Mouse (Mus musculus) intestine, postnatal 0 days (tissue): ENCODE measurements around the gene Prl6a1. TPM values are rescaled to one million over a fixed set of nuclear protein-coding genes. Genes with fewer than 3 reads are reported as not detected.

Experiments used
- ATAC-seq: fragments of 200-750 bp; cut with Nextera tagmentation; 2 replicates; pipeline ENCODE4 v1.8.0; 2017; ENCODE audit warnings: mild to moderate bottlenecking, moderate TSS enrichment, moderate library complexity
- H3K27ac ChIP-seq: fragments of 300-500 bp; sonication (generic); 2 replicates; pipeline ENCODE4 v1.5.1; 2014; ENCODE audit warnings: mild to moderate bottlenecking, low read depth, low read length, moderate library complexity
- H3K27me3 ChIP-seq: fragments of 300-500 bp; sonication (generic); replicated peaks from 2 replicates; pipeline ENCODE4 v1.6.1; 2014; ENCODE audit warnings: low read length, mixed read lengths; ENCODE audit not compliant: control insufficient read depth, insufficient read depth
- H3K36me3 ChIP-seq: fragments of 300-500 bp; sonication (generic); 2 replicates; pipeline ENCODE4 v1.6.1; 2014; ENCODE audit warnings: mild to moderate bottlenecking, moderate library complexity; ENCODE audit not compliant: control insufficient read depth, insufficient read depth
- H3K4me1 ChIP-seq: fragments of 300-500 bp; sonication (generic); replicated peaks from 2 replicates; pipeline ENCODE4 v1.6.1; 2014; ENCODE audit warnings: antibody characterized with exemption, low read length, mixed read lengths; ENCODE audit not compliant: control insufficient read depth, insufficient read depth
- H3K4me2 ChIP-seq: fragments of 300-500 bp; sonication (generic); replicated peaks from 2 replicates; pipeline ENCODE4 v1.6.1; 2014; ENCODE audit warnings: low read depth, mild to moderate bottlenecking, moderate library complexity
- H3K4me3 ChIP-seq: fragments of 300-500 bp; sonication (generic); 2 replicates; pipeline ENCODE4 v1.5.1; 2014; ENCODE audit warnings: low read depth, low read length
- H3K9ac ChIP-seq: fragments of 300-500 bp; sonication (generic); 2 replicates; pipeline ENCODE4 v1.6.1; 2014; ENCODE audit warnings: mild to moderate bottlenecking, low read depth, low read length
- H3K9me3 ChIP-seq: fragments of 300-500 bp; sonication (generic); 2 replicates; pipeline ENCODE4 v1.6.1; 2016; ENCODE audit warnings: mixed run types; ENCODE audit not compliant: control insufficient read depth
- CTCF ChIP-seq: sonication (generic); IDR thresholded peaks from 2 replicates; pipeline ENCODE4 v1.5.1; 2016; ENCODE audit warnings: low read depth, mild to moderate bottlenecking, control low read depth, antibody characterized with exemption, moderate library complexity
- WGBS: fragments of 180-500 bp; shearing (Covaris S2); extraction: QIAGEN DNeasy Blood & Tissue Kit; methylation state at CpG from one replicate; pipeline ENCODE4 v1.1.7; 2014; 5-methylcytosine and 5-hydroxymethylcytosine counted together
- polyA plus RNA-seq: library from polyadenylated mRNA; unstranded; fragments of >200 nt; fragmentation: Nextera tagmentation; extraction: Ambion mirVana; gene quantifications from 2 replicates; pipeline ENCODE4 v1.2.1, GENCODE M21; 2015

The Prl6a1 gene
- polyA plus RNA-seq: 1.7 and 1.9 TPM in 2 replicates

- WGBS: 39% methylated on average over 7 of the region's 7 CpGs
- H3K27ac ChIP-seq: no peak within 1 kb of the TSS
- no peak within 1 kb of the TSS for H3K9ac ChIP-seq
- no peak within 1 kb of the TSS for H3K4me3 ChIP-seq
- H3K36me3 ChIP-seq: no peaks in the 10 kb centered on the region
- H3K4me2 ChIP-seq: no peak within 1 kb of the TSS
- ATAC-seq: peak; percentile 99
- no peaks in the 10 kb centered on the region for H3K27me3 ChIP-seq
- no peak for TF ChIP-seq CTCF
- no peaks in the 10 kb centered on the region for H3K9me3 ChIP-seq
- H3K4me1 ChIP-seq: 0 out of 2 replicates have a peak, but pooled peaks cover 4% of the 10 kb centered on the region
These were observed at the start of gene Prl6a1 for GRCm38 (mm10) chr13:27312334-27313225. Gene Prl6a1, plus strand, starts transcription at chr13:27312627.

GRCm38 (mm10) chr13:27334989-27335388, 22.6 kb downstream of the Prl6a1 start:
- no peak for TF ChIP-seq CTCF
- Histone ChIP-seq H3K4me2 (no peak overlapping the region), H3K4me3 (no peak overlapping the region), H3K36me3 (no peaks in the 10 kb centered on the region), H3K9me3 (no peaks in the 10 kb centered on the region), H3K4me1 (no peaks in the 10 kb centered on the region), H3K27ac (no peak overlapping the region), H3K9ac (no peak overlapping the region), H3K27me3 (no peaks in the 10 kb centered on the region)
- no peak for ATAC-seq
- 86% methylated on average over 1 of the region's 1 CpGs for WGBS

- Histone ChIP-seq H3K27me3 (no peaks in the 10 kb centered on the region), H3K9me3 (no peaks in the 10 kb centered on the region), H3K27ac (no peak overlapping the region), H3K4me3 (no peak overlapping the region), H3K4me1 (no peaks in the 10 kb centered on the region), H3K4me2 (no peak overlapping the region), H3K9ac (no peak overlapping the region), H3K36me3 (no peaks in the 10 kb centered on the region)
- WGBS: 52% methylated on average over 3 of the region's 3 CpGs
- ATAC-seq: no peak
- TF ChIP-seq CTCF: no peak
These were observed 30.4 kb downstream of the Prl6a1 start for GRCm38 (mm10) chr13:27342733-27343275.

- ATAC-seq: no peak
- Histone ChIP-seq H3K4me2 (no peak within 1 kb of the TSS), H3K27me3 (no peaks in the 10 kb centered on the region), H3K27ac (no peak within 1 kb of the TSS), H3K4me1 (no peaks in the 10 kb centered on the region), H3K36me3 (no peaks in the 10 kb centered on the region), H3K9me3 (no peaks in the 10 kb centered on the region), H3K9ac (no peak within 1 kb of the TSS), H3K4me3 (no peak within 1 kb of the TSS)
- no peak for TF ChIP-seq CTCF
- 67% methylated on average over 2 of the region's 2 CpGs for WGBS
These were observed 32.9 kb downstream of the Prl6a1 start, which contains the start of gene Prl8a2 for GRCm38 (mm10) chr13:27345373-27345772. Gene Prl8a2, plus strand, starts transcription at chr13:27345673.

Other genes starting within 250 kb of the Prl6a1 start
- not detected in 2 replicates for gene Prl3d1, start 218.4 kb upstream of the Prl6a1 start, polyA plus RNA-seq
- not detected in 2 replicates for gene Prl3d2, start 190.9 kb upstream of the Prl6a1 start, polyA plus RNA-seq
- gene Prl3d3, start 155.8 kb upstream of the Prl6a1 start, polyA plus RNA-seq: not detected in 2 replicates
- not detected in 2 replicates for gene Prl3c1, start 116.0 kb upstream of the Prl6a1 start, polyA plus RNA-seq
- not detected in 2 replicates for gene Prl3b1, start 70.8 kb upstream of the Prl6a1 start, polyA plus RNA-seq
- gene Prl3a1, start 53.2 kb upstream of the Prl6a1 start, polyA plus RNA-seq: not detected in 2 replicates
- gene Prl8a2, start 33.0 kb downstream of the Prl6a1 start, polyA plus RNA-seq: not detected in 2 replicates
- not detected in 2 replicates for gene Prl2b1, start 78.2 kb downstream of the Prl6a1 start, polyA plus RNA-seq
- not detected in 2 replicates for gene Prl8a6, start 126.1 kb downstream of the Prl6a1 start, polyA plus RNA-seq
- not detected in 2 replicates for gene Prl8a8, start 200.6 kb downstream of the Prl6a1 start, polyA plus RNA-seq